Mouse (Mus musculus) heart, postnatal 0 days (tissue): ENCODE results near the gene Utp18. TPM values are rescaled to one million over a fixed set of nuclear protein-coding genes. Genes with fewer than 3 reads are reported as not detected.

Experiments
- ATAC-seq: fragments of 200-750 bp; cut with Nextera tagmentation; 2 replicates; pipeline ENCODE4 v1.8.0; 2017; ENCODE audit warnings: low read depth, moderate number of reproducible peaks, moderate library complexity; ENCODE audit not compliant: insufficient read depth
- DNase-seq: peaks from one replicate; pipeline ENCODE4 v3.0.0-alpha.2; 2016; ENCODE audit warnings: low spot score
- H3K27ac ChIP-seq: fragments of 300-500 bp; sonication (generic); 2 replicates; pipeline ENCODE4 v1.5.1; 2014; ENCODE audit warnings: low read depth, mild to moderate bottlenecking
- H3K27me3 ChIP-seq: fragments of 300-500 bp; sonication (generic); 2 replicates; pipeline ENCODE4 v1.6.1; 2014; ENCODE audit warnings: low read length, mixed read lengths; ENCODE audit not compliant: control insufficient read depth, insufficient read depth
- H3K36me3 ChIP-seq: fragments of 300-500 bp; sonication (generic); replicated peaks from 2 replicates; pipeline ENCODE4 v1.6.1; 2014; ENCODE audit warnings: low read length, mixed read lengths; ENCODE audit not compliant: control insufficient read depth, insufficient read depth
- H3K4me1 ChIP-seq: fragments of 300-500 bp; sonication (generic); 2 replicates; pipeline ENCODE4 v1.6.1; 2014; ENCODE audit warnings: antibody characterized with exemption; ENCODE audit not compliant: control insufficient read depth, insufficient read depth
- H3K4me2 ChIP-seq: fragments of 300-500 bp; sonication (generic); 2 replicates; pipeline ENCODE4 v1.6.1; 2014; ENCODE audit warnings: low read depth, mild to moderate bottlenecking, low read length, moderate library complexity
- H3K4me3 ChIP-seq: fragments of 300-500 bp; sonication (generic); 2 replicates; pipeline ENCODE4 v1.5.1; 2014; ENCODE audit warnings: low read depth, low read length
- H3K9ac ChIP-seq: fragments of 300-500 bp; sonication (generic); replicated peaks from 2 replicates; pipeline ENCODE4 v1.6.1; 2014; ENCODE audit warnings: low read depth, low read length, mixed read lengths
- H3K9me3 ChIP-seq: fragments of 300-500 bp; sonication (generic); replicated peaks from 2 replicates; pipeline ENCODE4 v1.6.1; 2016; ENCODE audit warnings: low read length; ENCODE audit not compliant: control insufficient read depth
- CTCF ChIP-seq: IDR thresholded peaks from 2 replicates; pipeline ENCODE4 v1.5.1; 2016; ENCODE audit warnings: antibody characterized with exemption, control low read depth, low read depth
- EP300 ChIP-seq: IDR thresholded peaks from 2 replicates; pipeline ENCODE4 v1.6.1; 2016; ENCODE audit warnings: antibody characterized with exemption, low read depth
- WGBS: fragments of 180-500 bp; shearing (Covaris S2); extraction: QIAGEN DNeasy Blood & Tissue Kit; methylation state at CpG from one replicate; pipeline ENCODE4 v1.1.7; 2014; 5-methylcytosine and 5-hydroxymethylcytosine counted together
- polyA plus RNA-seq: library from polyadenylated mRNA; unstranded; fragments of >200 nt; fragmentation: Nextera tagmentation; extraction: Ambion mirVana; gene quantifications from 2 replicates; pipeline ENCODE4 v1.2.1, GENCODE M21; 2015
- total RNA-seq: library from RNA; depleted of rRNA; stranded (reverse); fragments of >200 nt; gene quantifications from 2 replicates; pipeline ENCODE4 v1.2.3, GENCODE M21; 2014; ENCODE audit warnings: low replicate concordance

Gene Utp18
- total and polyA plus RNA-seq, 2 experiments from 2014 or later: 11.2 to 12.9 TPM

GRCm38 (mm10) chr11:93906834-93907233 is 21.3 kb upstream of the Utp18 start:
- no peaks in the 10 kb centered on the region for H3K9me3 ChIP-seq
- no peak overlapping the region for H3K9ac ChIP-seq
- no peak overlapping the region for H3K27ac ChIP-seq
- H3K27me3 ChIP-seq: no peaks in the 10 kb centered on the region
- no peak overlapping the region for H3K4me3 ChIP-seq
- no peak for DNase-seq
- H3K4me2 ChIP-seq: no peak overlapping the region
- no peak for ATAC-seq
- peaks cover 55% of the 10 kb centered on the region for H3K36me3 ChIP-seq
- no peaks in the 10 kb centered on the region for H3K4me1 ChIP-seq
- no peak for TF ChIP-seq CTCF
- 85% methylated on average over 4 of the region's 4 CpGs for WGBS

GRCm38 (mm10) chr11:93897732-93898131 is 12.2 kb upstream of the Utp18 start:
- DNase-seq (no peak), ATAC-seq (no peak)
- Histone ChIP-seq H3K9ac (no peak overlapping the region), H3K27me3 (no peaks in the 10 kb centered on the region), H3K4me3 (no peak overlapping the region), H3K9me3 (no peaks in the 10 kb centered on the region), H3K4me1 (no peaks in the 10 kb centered on the region), H3K36me3 (peaks cover 16% of the 10 kb centered on the region; the same call in 1 of the 2 replicates), H3K4me2 (no peak overlapping the region), H3K27ac (no peak overlapping the region)
- WGBS: 74% methylated on average over 3 of the region's 3 CpGs
- TF ChIP-seq CTCF (no peak), EP300 (no peak)

GRCm38 (mm10) chr11:93887080-93887447 is 1.5 kb upstream of the Utp18 start:
- DNase-seq (no peak), ATAC-seq (no peak)
- H3K4me2 ChIP-seq: peak overlapping the region; percentile 94
- H3K27me3 ChIP-seq: no peaks in the 10 kb centered on the region
- H3K4me3 ChIP-seq: peak overlapping the region; percentile 100
- 1% methylated on average over 4 of the region's 4 CpGs for WGBS
- peak overlapping the region; percentile 99 for H3K27ac ChIP-seq
- H3K4me1 ChIP-seq: peaks cover 15% of the 10 kb centered on the region; the same call in 1 of the 2 replicates
- no peaks in the 10 kb centered on the region for H3K9me3 ChIP-seq
- peaks cover 9% of the 10 kb centered on the region for H3K36me3 ChIP-seq
- TF ChIP-seq EP300 (no peak), CTCF (no peak)
- H3K9ac ChIP-seq: peak overlapping the region; percentile 98

- H3K4me3 ChIP-seq: peak overlapping the region; percentile 100
- no peaks in the 10 kb centered on the region for H3K27me3 ChIP-seq
- ATAC-seq: no peak; the same call in none of the 2 replicates
- H3K36me3 ChIP-seq: peaks cover 5% of the 10 kb centered on the region
- peak overlapping the region; percentile 94 for H3K4me2 ChIP-seq
- H3K9ac ChIP-seq: peak overlapping the region; percentile 98
- DNase-seq: peak; percentile 19
- peak overlapping the region; percentile 99 for H3K27ac ChIP-seq
- TF ChIP-seq EP300 (no peak), CTCF (no peak)
- WGBS: under 1% methylated on average over 31 of the region's 34 CpGs
- H3K9me3 ChIP-seq: no peaks in the 10 kb centered on the region
- peaks cover 15% of the 10 kb centered on the region; the same call in 1 of the 2 replicates for H3K4me1 ChIP-seq
Measured at GRCm38 (mm10) chr11:93886411-93887079, 979 bp upstream of the Utp18 start.

- Histone ChIP-seq H3K27me3 (no peaks in the 10 kb centered on the region), H3K27ac (peak overlapping the region; percentile 99), H3K9ac (peak overlapping the region; percentile 98), H3K9me3 (no peaks in the 10 kb centered on the region), H3K36me3 (peaks cover 13% of the 10 kb centered on the region; the same call in 1 of the 2 replicates), H3K4me3 (peak overlapping the region; percentile 100), H3K4me2 (peak overlapping the region; percentile 94), H3K4me1 (peaks cover 15% of the 10 kb centered on the region; the same call in 1 of the 2 replicates)
- ATAC-seq (peak; percentile 24), DNase-seq (peak; percentile 40)
- whole genome bisulfite sequencing: under 1% methylated on average over 75 of the region's 81 CpGs
- no peak for TF ChIP-seq EP300
- TF ChIP-seq CTCF: 0 out of 2 replicates have a peak, but pooled peaks have one; percentile 2
Measured at GRCm38 (mm10) chr11:93884901-93885571, 530 bp downstream of the Utp18 start.
